Mouse (Mus musculus) intestine, embryonic 16.5 days (tissue): Measurements from ENCODE around the gene Ghsr. TPM values are rescaled to one million over a fixed set of nuclear protein-coding genes. Genes with fewer than 3 reads are reported as not detected.

ENCODE experiments used
- ATAC-seq: fragments of 200-750 bp; cut with Nextera tagmentation; 2 replicates; pipeline ENCODE4 v1.8.0; 2017; ENCODE audit warnings: moderate TSS enrichment, moderate library complexity
- H3K27ac ChIP-seq: fragments of 300-500 bp; sonication (generic); 2 replicates; pipeline ENCODE4 v1.5.1; 2014; ENCODE audit warnings: mild to moderate bottlenecking, low read length
- H3K27me3 ChIP-seq: fragments of 300-500 bp; sonication (generic); replicated peaks from 2 replicates; pipeline ENCODE4 v1.6.1; 2014; ENCODE audit warnings: low read length, control low read depth, mixed read lengths; ENCODE audit not compliant: control insufficient read depth, insufficient read depth
- H3K36me3 ChIP-seq: fragments of 300-500 bp; sonication (generic); 2 replicates; pipeline ENCODE4 v1.6.1; 2014; ENCODE audit warnings: low read length, control low read depth; ENCODE audit not compliant: control insufficient read depth, insufficient read depth
- H3K4me1 ChIP-seq: fragments of 300-500 bp; sonication (generic); 2 replicates; pipeline ENCODE4 v1.6.1; 2014; ENCODE audit warnings: low read length, control low read depth, mixed read lengths; ENCODE audit not compliant: control insufficient read depth, insufficient read depth
- H3K4me2 ChIP-seq: fragments of 300-500 bp; sonication (generic); 2 replicates; pipeline ENCODE4 v1.6.1; 2014; ENCODE audit warnings: low read depth, low read length, control low read depth
- H3K4me3 ChIP-seq: fragments of 300-500 bp; sonication (generic); 2 replicates; pipeline ENCODE4 v1.5.1; 2014; ENCODE audit warnings: mild to moderate bottlenecking, low read length
- H3K9ac ChIP-seq: fragments of 300-500 bp; sonication (generic); 2 replicates; pipeline ENCODE4 v1.6.1; 2014; ENCODE audit warnings: low read depth, low read length
- H3K9me3 ChIP-seq: fragments of 300-500 bp; sonication (generic); 2 replicates; pipeline ENCODE4 v1.6.1; 2016; ENCODE audit warnings: low read length, control low read depth; ENCODE audit not compliant: control insufficient read depth
- WGBS: fragments of 180-500 bp; shearing (Covaris S2); extraction: QIAGEN DNeasy Blood & Tissue Kit; methylation state at CpG from one replicate; pipeline ENCODE4 v1.1.7; 2014; 5-methylcytosine and 5-hydroxymethylcytosine counted together
- polyA plus RNA-seq: library from polyadenylated mRNA; unstranded; fragments of >200 nt; fragmentation: Nextera tagmentation; extraction: Ambion mirVana; gene quantifications from 2 replicates; pipeline ENCODE4 v1.2.1, GENCODE M21; 2015

Gene Ghsr
- not detected in 2 replicates for polyA plus RNA-seq

GRCm38 (mm10) chr3:27371276-27371621 lies at the start of gene Ghsr:
Gene Ghsr (plus strand): TSS chr3:27371351.
- H3K9ac ChIP-seq: no peak within 1 kb of the TSS
- H3K27me3 ChIP-seq: peaks cover 32% of the 10 kb centered on the region
- WGBS: under 1% methylated on average over 19 of the region's 19 CpGs
- no peaks in the 10 kb centered on the region for H3K4me1 ChIP-seq
- H3K36me3 ChIP-seq: no peaks in the 10 kb centered on the region
- peak within 1 kb of the TSS; percentile 17 for H3K4me3 ChIP-seq
- no peaks in the 10 kb centered on the region for H3K9me3 ChIP-seq
- no peak for ATAC-seq
- H3K4me2 ChIP-seq: peak within 1 kb of the TSS; percentile 19; the same call in 1 of the 2 replicates
- no peak within 1 kb of the TSS for H3K27ac ChIP-seq

DNA sequence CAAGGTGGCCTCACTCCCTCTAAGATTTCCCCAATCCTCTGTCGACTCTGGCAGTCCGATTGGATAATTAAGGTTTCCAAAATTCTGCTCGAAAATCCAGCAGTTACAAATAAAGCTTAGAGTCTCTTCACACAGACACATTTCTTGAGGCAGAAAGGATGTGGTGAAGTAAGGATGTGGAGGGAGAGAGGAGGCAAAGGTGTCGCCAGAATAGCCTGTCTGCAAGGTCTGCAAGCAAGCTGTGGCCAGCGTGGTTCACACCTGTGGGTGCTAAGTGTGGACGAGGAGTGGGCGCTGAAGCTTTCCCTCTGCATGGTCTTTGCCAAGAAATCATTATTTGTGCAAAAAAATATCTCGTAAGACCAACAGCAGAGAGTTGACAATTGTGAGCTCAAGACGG lies 48.6 kb upstream of the Ghsr start:
- no peak overlapping the region for H3K27ac ChIP-seq
- H3K9me3 ChIP-seq: no peaks in the 10 kb centered on the region
- H3K27me3 ChIP-seq: no peaks in the 10 kb centered on the region
- 80% methylated on average over 9 of the region's 9 CpGs for WGBS
- no peaks in the 10 kb centered on the region for H3K4me1 ChIP-seq
- ATAC-seq: no peak
- no peaks in the 10 kb centered on the region for H3K36me3 ChIP-seq
- H3K9ac ChIP-seq: no peak overlapping the region
- H3K4me3 ChIP-seq: no peak overlapping the region
- no peak overlapping the region for H3K4me2 ChIP-seq

DNA sequence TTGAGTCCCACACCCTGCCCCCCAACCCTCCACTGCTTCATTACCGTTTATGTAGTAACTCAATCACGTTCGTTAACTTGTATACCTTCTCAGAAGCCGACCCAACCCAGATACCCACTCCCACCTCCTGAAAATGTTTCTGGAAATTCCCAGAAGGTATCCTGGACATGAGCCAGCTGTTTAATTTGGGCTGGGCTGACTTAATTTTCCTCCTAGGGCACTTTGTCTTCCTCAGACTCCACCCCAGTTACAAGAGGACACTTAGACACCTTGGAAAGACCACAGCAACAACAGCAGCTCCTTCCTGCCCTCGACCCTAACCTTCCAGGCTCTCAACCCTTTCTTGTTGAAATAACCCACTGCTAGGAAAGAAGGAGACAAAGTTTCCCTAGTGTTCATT lies 47.6 kb upstream of the Ghsr start:
- H3K9ac ChIP-seq: no peak overlapping the region
- no peak overlapping the region for H3K4me3 ChIP-seq
- H3K27ac ChIP-seq: no peak overlapping the region
- no peaks in the 10 kb centered on the region for H3K4me1 ChIP-seq
- no peaks in the 10 kb centered on the region for H3K27me3 ChIP-seq
- no peaks in the 10 kb centered on the region for H3K36me3 ChIP-seq
- no peak overlapping the region for H3K4me2 ChIP-seq
- ATAC-seq: no peak
- 56% methylated on average over 5 of the region's 5 CpGs for WGBS
- H3K9me3 ChIP-seq: no peaks in the 10 kb centered on the region

- no peak for ATAC-seq
- H3K27me3 ChIP-seq: no peaks in the 10 kb centered on the region
- WGBS: 65% methylated on average over 4 of the region's 4 CpGs
- no peak overlapping the region for H3K9ac ChIP-seq
- no peaks in the 10 kb centered on the region for H3K4me1 ChIP-seq
- H3K4me3 ChIP-seq: no peak overlapping the region
- no peak overlapping the region for H3K27ac ChIP-seq
- no peaks in the 10 kb centered on the region for H3K9me3 ChIP-seq
- H3K4me2 ChIP-seq: no peak overlapping the region
- no peaks in the 10 kb centered on the region for H3K36me3 ChIP-seq
These were observed 44.4 kb upstream of the Ghsr start for GRCm38 (mm10) chr3:27326633-27327191.

DNA sequence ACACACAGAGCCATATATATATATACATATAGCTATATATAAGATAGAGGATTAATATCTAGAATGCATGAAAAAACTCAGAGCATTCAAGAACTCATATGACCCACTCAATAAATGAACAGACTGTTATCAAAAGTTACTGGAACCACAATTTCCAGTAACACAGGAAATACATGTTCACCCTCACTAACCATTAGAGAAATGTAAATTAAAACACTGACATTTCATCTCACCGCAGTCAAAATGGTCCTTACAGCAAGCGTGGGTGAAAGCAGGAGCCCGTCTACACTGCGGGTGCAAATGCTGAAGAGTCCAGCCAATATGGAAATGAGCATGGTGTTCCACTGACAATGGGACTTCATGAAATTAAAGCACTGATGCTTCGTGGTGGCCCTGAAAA lies 40.4 kb upstream of the Ghsr start:
- Histone ChIP-seq H3K27me3 (no peaks in the 10 kb centered on the region), H3K4me3 (no peak overlapping the region), H3K4me1 (no peaks in the 10 kb centered on the region), H3K4me2 (no peak overlapping the region), H3K9ac (no peak overlapping the region), H3K27ac (no peak overlapping the region), H3K9me3 (no peaks in the 10 kb centered on the region), H3K36me3 (no peaks in the 10 kb centered on the region)
- 86% methylated on average over 5 of the region's 5 CpGs for WGBS
- no peak for ATAC-seq

DNA sequence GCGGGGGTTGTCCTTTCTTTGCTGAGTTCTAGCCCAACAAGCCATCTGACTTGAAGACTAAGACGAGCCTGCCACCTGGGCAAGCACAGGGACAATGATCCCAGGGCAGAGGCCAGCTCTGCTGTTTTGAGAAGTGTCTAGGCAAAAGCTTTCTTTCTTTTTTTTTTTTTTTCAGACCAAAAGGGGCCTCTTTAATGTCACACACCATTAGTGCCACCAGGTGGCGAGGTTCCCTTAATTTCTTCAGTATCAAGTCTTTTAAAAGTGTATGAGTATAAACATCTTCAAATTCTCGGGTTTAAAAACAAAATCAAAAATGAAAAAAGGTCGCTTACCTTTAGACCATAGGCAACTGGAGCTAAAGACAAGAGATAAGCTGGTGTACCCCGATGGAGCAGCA lies 32.7 kb upstream of the Ghsr start:
- H3K9me3 ChIP-seq: no peaks in the 10 kb centered on the region
- no peak overlapping the region for H3K27ac ChIP-seq
- H3K4me3 ChIP-seq: no peak overlapping the region
- no peak for ATAC-seq
- no peaks in the 10 kb centered on the region for H3K4me1 ChIP-seq
- no peak overlapping the region for H3K4me2 ChIP-seq
- H3K36me3 ChIP-seq: no peaks in the 10 kb centered on the region
- H3K27me3 ChIP-seq: no peaks in the 10 kb centered on the region
- H3K9ac ChIP-seq: no peak overlapping the region
- 28% methylated on average over 6 of the region's 6 CpGs for WGBS

GRCm38 (mm10) chr3:27338887-27339286 lies 32.3 kb upstream of the Ghsr start:
- Histone ChIP-seq H3K9ac (no peak overlapping the region), H3K27me3 (no peaks in the 10 kb centered on the region), H3K9me3 (no peaks in the 10 kb centered on the region), H3K27ac (no peak overlapping the region), H3K36me3 (no peaks in the 10 kb centered on the region), H3K4me1 (no peaks in the 10 kb centered on the region), H3K4me3 (no peak overlapping the region), H3K4me2 (no peak overlapping the region)
- no peak for ATAC-seq
- WGBS: 72% methylated on average over 3 of the region's 3 CpGs

- no peak overlapping the region for H3K27ac ChIP-seq
- H3K9ac ChIP-seq: no peak overlapping the region
- no peaks in the 10 kb centered on the region for H3K9me3 ChIP-seq
- H3K4me2 ChIP-seq: no peak overlapping the region
- no peaks in the 10 kb centered on the region for H3K36me3 ChIP-seq
- no peak for ATAC-seq
- H3K4me3 ChIP-seq: no peak overlapping the region
- H3K27me3 ChIP-seq: no peaks in the 10 kb centered on the region
- no peaks in the 10 kb centered on the region for H3K4me1 ChIP-seq
- 90% methylated on average over 5 of the region's 5 CpGs for WGBS
These were observed 30.4 kb upstream of the Ghsr start for GRCm38 (mm10) chr3:27340757-27341156.

DNA sequence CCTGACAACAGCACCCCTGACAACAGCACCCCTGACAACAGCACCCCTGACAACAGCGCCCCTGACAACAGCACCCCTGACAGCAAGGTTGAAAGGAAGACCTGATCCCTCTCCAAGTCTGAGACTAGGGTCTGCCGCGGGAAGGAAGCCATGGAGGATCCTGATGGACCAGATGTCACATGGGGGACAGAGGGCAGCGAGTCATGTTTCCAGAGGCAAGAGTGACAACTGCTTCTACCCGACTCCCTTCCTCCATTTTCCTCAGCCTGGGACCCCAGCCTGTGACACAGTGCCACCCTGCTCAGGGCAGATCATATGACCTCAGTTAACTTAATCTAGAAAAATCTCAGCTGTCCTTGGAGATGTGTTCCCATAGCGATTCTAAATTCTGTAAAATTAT lies 28.7 kb upstream of the Ghsr start:
- ATAC-seq: no peak
- H3K4me3 ChIP-seq: no peak overlapping the region
- H3K36me3 ChIP-seq: no peaks in the 10 kb centered on the region
- H3K9ac ChIP-seq: no peak overlapping the region
- no peaks in the 10 kb centered on the region for H3K27me3 ChIP-seq
- H3K27ac ChIP-seq: no peak overlapping the region
- no peaks in the 10 kb centered on the region for H3K4me1 ChIP-seq
- no peak overlapping the region for H3K4me2 ChIP-seq
- no peaks in the 10 kb centered on the region for H3K9me3 ChIP-seq
- WGBS: 58% methylated on average over 6 of the region's 6 CpGs

GRCm38 (mm10) chr3:27345526-27345925 lies 25.6 kb upstream of the Ghsr start:
- 59% methylated on average over 6 of the region's 6 CpGs for WGBS
- Histone ChIP-seq H3K27ac (no peak overlapping the region), H3K4me1 (no peaks in the 10 kb centered on the region), H3K4me3 (no peak overlapping the region), H3K36me3 (no peaks in the 10 kb centered on the region), H3K4me2 (no peak overlapping the region), H3K9me3 (no peaks in the 10 kb centered on the region), H3K27me3 (no peaks in the 10 kb centered on the region), H3K9ac (no peak overlapping the region)
- no peak for ATAC-seq
